Mouse (Mus musculus) duodenum, adult 2 months (tissue): Measurements from ENCODE around the gene 9930104L06Rik. TPM values are rescaled to one million over a fixed set of nuclear protein-coding genes. Genes with fewer than 3 reads are reported as not detected.

Experiments used
- polyA plus RNA-seq: library from polyadenylated mRNA; depleted of rRNA; stranded (reverse); fragments of >200 nt; gene quantifications from 2 replicates; pipeline ENCODE4 v1.2.3, GENCODE M21; 2012; ENCODE audit warnings: low replicate concordance; rRNA removed

9930104L06Rik gene
- polyA plus RNA-seq, result 7.5 and 13.1 TPM in 2 replicates

GRCm38 (mm10) chr4:124936613-124937471 is at the start of gene 9930104L06Rik:
9930104L06Rik (plus strand) TSS chr4:124937048.

DNA sequence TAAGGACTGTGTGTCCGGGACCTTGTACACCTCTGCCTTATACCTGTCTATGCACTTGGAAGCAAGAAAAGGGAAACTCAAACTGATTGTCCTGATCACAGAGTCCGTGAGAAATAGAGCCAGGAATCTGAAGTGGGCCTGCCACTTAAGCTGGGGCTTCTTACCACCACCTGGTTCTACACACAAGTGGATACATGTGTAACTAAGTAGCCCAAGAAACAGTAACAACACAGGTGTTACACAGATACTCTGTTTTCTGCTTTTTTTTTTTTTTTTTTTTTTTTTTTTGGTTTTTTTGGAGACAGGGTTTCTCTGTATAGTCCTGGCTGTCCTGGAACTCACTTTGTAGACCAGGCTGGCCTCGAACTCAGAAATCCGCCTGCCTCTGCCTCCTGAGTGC is 2.4 kb downstream of the 9930104L06Rik start, which contains the start of gene Cdca8:
Gene Cdca8, minus strand, starts transcription at position 101 of the 400 bp plus-strand sequence.

GRCm38 (mm10) chr4:124985671-124986602 is 49.1 kb downstream of the 9930104L06Rik start, which contains the start of gene Rspo1:
Rspo1 (plus strand) TSS chr4:124986430.

Other genes with a start within 250 kb of the 9930104L06Rik start
- gene Utp11, start 243.4 kb upstream of the 9930104L06Rik start, polyA plus RNA-seq, result 0.62 and 1.1 TPM in 2 replicates
- 6.3 and 13.5 TPM in 2 replicates for gene Fhl3, start 236.3 kb upstream of the 9930104L06Rik start, polyA plus RNA-seq
- gene Sf3a3, start 222.3 kb upstream of the 9930104L06Rik start, polyA plus RNA-seq, result 3.0 and 3.8 TPM in 2 replicates
- 28.4 TPM in 2 replicates for gene Inpp5b, start 195.2 kb upstream of the 9930104L06Rik start, polyA plus RNA-seq
- gene Mtf1, start 134.9 kb upstream of the 9930104L06Rik start, polyA plus RNA-seq, result 4.7 and 7.8 TPM in 2 replicates
- 29.4 and 29.6 TPM in 2 replicates for gene Yrdc, start 86.4 kb upstream of the 9930104L06Rik start, polyA plus RNA-seq
- 24.1 and 37.4 TPM in 2 replicates for gene 1110065P20Rik, start 85.9 kb upstream of the 9930104L06Rik start, polyA plus RNA-seq
- gene Maneal, start 74.9 kb upstream of the 9930104L06Rik start, polyA plus RNA-seq, result 0.14 and 0.25 TPM in 2 replicates
- gene Epha10, start 56.1 kb upstream of the 9930104L06Rik start, polyA plus RNA-seq, result not detected in 2 replicates
- 14.9 and 15.1 TPM in 2 replicates for gene Cdca8, start 2.3 kb downstream of the 9930104L06Rik start, polyA plus RNA-seq
- gene Rspo1, start 49.4 kb downstream of the 9930104L06Rik start, polyA plus RNA-seq, result 2.7 TPM in 2 replicates
- 2.5 and 3.3 TPM in 2 replicates for gene Gnl2, start 79.5 kb downstream of the 9930104L06Rik start, polyA plus RNA-seq
- gene Dnali1, start 128.7 kb downstream of the 9930104L06Rik start, polyA plus RNA-seq, result not detected in 2 replicates
- gene Snip1, start 129.6 kb downstream of the 9930104L06Rik start, polyA plus RNA-seq, result 4.3 and 5.0 TPM in 2 replicates
- 4.0 and 5.3 TPM in 2 replicates for gene Meaf6, start 148.1 kb downstream of the 9930104L06Rik start, polyA plus RNA-seq
- gene Zc3h12a, start 190.8 kb downstream of the 9930104L06Rik start, polyA plus RNA-seq, result 24.1 and 33.9 TPM in 2 replicates